Mouse (Mus musculus) adrenal gland, postnatal 4 days (tissue): Measurements from ENCODE around the gene Nisch. TPM values are rescaled to one million over a fixed set of nuclear protein-coding genes. Genes with fewer than 3 reads are reported as not detected.

Source experiments
- DNase-seq, 2 experiments: peaks; one replicate each; pipeline ENCODE4 v3.0.0; 2021 to 2022; ENCODE audit warnings: low spot score in 2 of 2, mixed read lengths in 2 of 2
- total RNA-seq, 2 experiments: library from RNA; stranded (reverse); gene quantifications; 2 replicates each; pipeline ENCODE4 v1.2.3; 2021

The Nisch gene
- total RNA-seq, 2 experiments from 2014 or later, result 496 to 522 TPM

GRCm38 (mm10) chr14:31217666-31218065, 920 bp upstream of the Nisch start, which contains the start of gene Sema3g:
Gene Sema3g, plus strand, starts transcription at chr14:31217860.
- DNase-seq, result no peak

- no peak for DNase-seq
Measured at GRCm38 (mm10) chr14:31215157-31216002, 1.4 kb downstream of the Nisch start.

- no peak for DNase-seq
Measured at GRCm38 (mm10) chr14:31214684-31215083, 2.1 kb downstream of the Nisch start.

- no peak for DNase-seq
Measured at GRCm38 (mm10) chr14:31213868-31214267, 2.9 kb downstream of the Nisch start.

- DNase-seq, result no peak
Measured at GRCm38 (mm10) chr14:31212499-31212898, 4.2 kb downstream of the Nisch start.

GRCm38 (mm10) chr14:31211854-31212253, 4.9 kb downstream of the Nisch start:
- DNase-seq, result no peak

GRCm38 (mm10) chr14:31209133-31209557, 7.6 kb downstream of the Nisch start:
- DNase-seq, result no peak

- DNase-seq, result no peak
Measured at GRCm38 (mm10) chr14:31208084-31208483, 8.7 kb downstream of the Nisch start, which contains the start of gene Tnnc1. Gene Tnnc1, plus strand, starts transcription at chr14:31208312.

- no peak for DNase-seq
Measured at GRCm38 (mm10) chr14:31207070-31207830, 9.5 kb downstream of the Nisch start.

GRCm38 (mm10) chr14:31206472-31206981, 10.2 kb downstream of the Nisch start:
- DNase-seq, result peak; percentile 86 to 96

- DNase-seq, result peak; percentile 40 to 44
Measured at GRCm38 (mm10) chr14:31205562-31206467, 10.9 kb downstream of the Nisch start.

GRCm38 (mm10) chr14:31205244-31205561, 11.5 kb downstream of the Nisch start:
- DNase-seq, result no peak

GRCm38 (mm10) chr14:31204844-31205243, 11.9 kb downstream of the Nisch start:
- no peak for DNase-seq

- no peak for DNase-seq
Measured at GRCm38 (mm10) chr14:31200038-31200437, 16.7 kb downstream of the Nisch start.

GRCm38 (mm10) chr14:31199599-31199998, 17.1 kb downstream of the Nisch start:
- no peak for DNase-seq

- peak in 1 of 2 experiments; percentile 33 for DNase-seq
Measured at GRCm38 (mm10) chr14:31197547-31198516, 18.9 kb downstream of the Nisch start.

GRCm38 (mm10) chr14:31195968-31196367, 20.8 kb downstream of the Nisch start:
- no peak for DNase-seq

- DNase-seq, result no peak
Measured at GRCm38 (mm10) chr14:31195521-31195920, 21.2 kb downstream of the Nisch start.

- DNase-seq, result no peak
Measured at GRCm38 (mm10) chr14:31194891-31195513, 21.7 kb downstream of the Nisch start.
